Mouse (Mus musculus): ENCODE data around the gene Sf3b3.

Gene Sf3b3

GRCm38 (mm10) chr8:110775721-110776120 lies 70.9 kb downstream of the Sf3b3 start:
- in situ Hi-C loops (cut with MboI): no loop called here

- in situ Hi-C loops (cut with MboI): no loop called here
Observed at GRCm38 (mm10) chr8:110775316-110775715, 71.3 kb downstream of the Sf3b3 start.

- in situ Hi-C loops (cut with MboI): no loop called here
Observed at GRCm38 (mm10) chr8:110774725-110775124, 71.9 kb downstream of the Sf3b3 start.

GRCm38 (mm10) chr8:110774047-110774446 lies 72.5 kb downstream of the Sf3b3 start:
- in situ Hi-C loops (cut with MboI): no loop called here

GRCm38 (mm10) chr8:110772452-110772851 lies 74.1 kb downstream of the Sf3b3 start:
- in situ Hi-C loops (cut with MboI): no loop called here

- in situ Hi-C loops (cut with MboI): no loop called here
Observed at GRCm38 (mm10) chr8:110767261-110767660, 79.3 kb downstream of the Sf3b3 start.

GRCm38 (mm10) chr8:110764671-110765070 lies 81.9 kb downstream of the Sf3b3 start:
- in situ Hi-C loops (cut with MboI): no loop called here

- in situ Hi-C loops (cut with MboI): no loop called here
Observed at GRCm38 (mm10) chr8:110761988-110762387, 84.6 kb downstream of the Sf3b3 start.

GRCm38 (mm10) chr8:110761185-110761584 lies 85.4 kb downstream of the Sf3b3 start:
- in situ Hi-C loops (cut with MboI): no loop called here

GRCm38 (mm10) chr8:110760280-110760940 lies 86.2 kb downstream of the Sf3b3 start:
- in situ Hi-C loops (cut with MboI): no loop called here
